Mouse (Mus musculus) liver, embryonic 13.5 days (tissue): ENCODE measurements at regions not wholly inside any gene's neighbourhood (a gene's known extent, or its start where the extent isn't known, plus 50 kb on each side); places are given as distances from the start of the nearest gene placed in this dataset. TPM values are rescaled to one million over a fixed set of nuclear protein-coding genes. Genes with fewer than 3 reads are reported as not detected.

Experiments
- ATAC-seq: fragments of 200-750 bp; cut with Nextera tagmentation; 2 replicates; pipeline ENCODE4 v1.8.0; 2017; ENCODE audit warnings: low read depth, mild to moderate bottlenecking, moderate number of reproducible peaks, moderate library complexity
- DNase-seq: peaks from one replicate; pipeline ENCODE4 v3.0.0; 2022
- H3K27ac ChIP-seq: fragments of 300-500 bp; sonication (generic); 2 replicates; pipeline ENCODE4 v1.5.1; 2015; ENCODE audit warnings: moderate library complexity, mild to moderate bottlenecking, inconsistent platforms
- H3K27me3 ChIP-seq: fragments of 300-500 bp; sonication (generic); 2 replicates; pipeline ENCODE4 v1.6.1; 2015; ENCODE audit warnings: mild to moderate bottlenecking, inconsistent platforms
- H3K36me3 ChIP-seq: fragments of 300-500 bp; sonication (generic); 2 replicates; pipeline ENCODE4 v1.6.1; 2015; ENCODE audit warnings: mild to moderate bottlenecking, inconsistent platforms
- H3K4me1 ChIP-seq: fragments of 300-500 bp; sonication (generic); replicated peaks from 2 replicates; pipeline ENCODE4 v1.6.1; 2015; ENCODE audit warnings: inconsistent platforms
- H3K4me2 ChIP-seq: fragments of 300-500 bp; sonication (generic); 2 replicates; pipeline ENCODE4 v1.6.1; 2015; ENCODE audit warnings: inconsistent platforms, mild to moderate bottlenecking, moderate library complexity
- H3K4me3 ChIP-seq: fragments of 300-500 bp; sonication (generic); replicated peaks from 2 replicates; pipeline ENCODE4 v1.5.1; 2015; ENCODE audit warnings: mild to moderate bottlenecking, inconsistent platforms
- H3K9ac ChIP-seq: fragments of 300-500 bp; sonication (generic); 2 replicates; pipeline ENCODE4 v1.6.1; 2015; ENCODE audit warnings: mild to moderate bottlenecking, inconsistent platforms
- H3K9me3 ChIP-seq: fragments of 300-500 bp; sonication (generic); replicated peaks from 2 replicates; pipeline ENCODE4 v1.6.1; 2016; ENCODE audit warnings: inconsistent platforms
- WGBS: fragments of 180-500 bp; shearing (Covaris S2); methylation state at CpG from one replicate; pipeline ENCODE4 v1.1.7; 2015; ENCODE audit not compliant: insufficient replicate concordance; 5-methylcytosine and 5-hydroxymethylcytosine counted together
- microRNA-seq: library from miRNA; unstranded; fragments of <30 nt; microRNA quantifications from one replicate; pipeline ENCODE4, GENCODE M21; 2016

DNA sequence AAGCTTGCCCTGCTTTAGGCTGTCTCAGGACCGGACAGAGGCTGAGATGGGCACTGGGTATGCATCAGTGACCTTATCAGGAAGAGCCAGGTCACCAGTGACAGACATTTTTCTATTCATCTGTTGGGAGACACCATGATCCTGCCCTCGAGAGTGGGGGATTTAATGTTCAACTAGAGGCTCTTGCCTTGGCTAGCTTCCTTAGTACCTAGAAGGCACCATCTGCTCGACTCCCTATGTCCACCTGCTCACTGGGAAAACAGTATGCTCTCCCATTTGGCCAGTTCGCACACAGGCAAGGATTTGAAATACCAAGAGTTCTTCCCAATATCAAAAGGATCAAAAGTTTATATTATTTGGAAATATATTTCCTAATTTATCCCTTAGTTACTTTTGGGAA lies 321.3 kb downstream of the Sox2 start:
- no peak overlapping the region for H3K27ac ChIP-seq
- no peaks in the 10 kb centered on the region for H3K4me1 ChIP-seq
- WGBS: 40% methylated on average over 4 of the region's 4 CpGs
- H3K27me3 ChIP-seq: no peaks in the 10 kb centered on the region
- H3K4me3 ChIP-seq: no peak overlapping the region
- no peaks in the 10 kb centered on the region for H3K36me3 ChIP-seq
- ATAC-seq: no peak
- no peak overlapping the region for H3K9ac ChIP-seq
- H3K4me2 ChIP-seq: no peak overlapping the region
- no peaks in the 10 kb centered on the region for H3K9me3 ChIP-seq
- no peak for DNase-seq

DNA sequence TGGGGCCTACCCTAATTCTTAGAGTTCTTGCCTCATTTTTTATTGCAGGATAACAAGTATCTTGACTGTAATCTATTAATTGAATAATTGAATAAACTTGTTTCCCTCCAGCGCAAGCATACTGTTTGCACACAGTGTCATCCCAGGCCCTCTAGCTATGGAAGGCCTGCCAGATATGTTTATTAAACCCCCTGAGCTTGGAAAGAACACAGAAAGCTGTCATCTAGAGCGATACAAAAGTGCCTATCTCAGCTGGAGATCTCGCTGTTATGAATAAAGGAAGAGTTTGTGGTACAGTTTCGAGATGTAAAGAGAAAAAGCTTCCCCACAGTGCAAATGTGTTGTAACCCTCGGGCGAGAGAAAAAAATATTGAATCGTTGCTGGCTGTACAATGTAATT lies 324.2 kb downstream of the Sox2 start:
- Histone ChIP-seq H3K36me3 (no peaks in the 10 kb centered on the region), H3K4me1 (no peaks in the 10 kb centered on the region), H3K9me3 (no peaks in the 10 kb centered on the region), H3K9ac (no peak overlapping the region), H3K27ac (no peak overlapping the region), H3K4me2 (no peak overlapping the region), H3K4me3 (no peak overlapping the region), H3K27me3 (no peaks in the 10 kb centered on the region)
- ATAC-seq (no peak), DNase-seq (no peak)
- WGBS: 60% methylated on average over 7 of the region's 7 CpGs

Small RNA genes lying in the stretch of these regions (microRNA-seq; reads per million reads assigned to microRNA genes)
- gene Mir6378: not detected
